Mouse (Mus musculus): ENCODE data around the gene Rpl38.

DNA sequence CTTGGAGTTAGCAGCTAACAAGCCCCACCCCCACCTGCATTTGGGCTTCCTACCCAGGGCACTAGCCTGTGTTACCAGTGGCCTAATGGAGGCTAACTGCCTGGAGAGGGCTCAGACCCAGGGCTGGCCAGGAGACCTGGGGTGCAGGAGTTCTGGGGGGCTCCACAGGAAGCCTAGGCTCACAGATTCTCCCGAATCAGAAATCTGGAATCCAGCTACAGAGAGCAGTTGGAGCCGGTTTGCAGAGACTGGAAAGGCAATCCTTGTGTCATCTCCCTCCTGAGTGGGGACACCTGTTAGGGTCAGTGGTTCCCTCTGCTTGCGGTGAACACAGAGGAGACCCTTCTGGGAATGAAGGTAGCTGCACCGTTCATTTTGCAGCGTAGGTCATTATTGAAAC is 12.7 kb downstream of the Rpl38 start:
- no peak for TF ChIP-seq CTCF (IDR thresholded peaks at IDR 0.05; ENCODE audit: low read depth)
- TF ChIP-seq EP300 (IDR thresholded peaks at IDR 0.05; ENCODE audit: low read depth) = no peak

Measured in heart, postnatal 0 days (tissue).